Mouse (Mus musculus): Measurements from ENCODE around the gene Relch. TPM values are rescaled to one million over a fixed set of nuclear protein-coding genes. Genes with fewer than 3 reads are reported as not detected.

Relch gene
- 21.7 and 25.8 TPM in 2 replicates for polyA plus RNA-seq (2014; fragmentation: Nextera tagmentation; extraction: Ambion mirVana)

GRCm38 (mm10) chr1:105663171-105663961 lies at the start of gene Relch, which contains the start of gene Pign:
Relch (plus strand) TSS chr1:105663861.
Pign (minus strand) TSS chr1:105663677.
- H3K27ac ChIP-seq (ENCODE audit: low read depth, low read length): peak within 1 kb of the TSS; percentile 18; the same call in 1 of the 2 replicates
- peak within 1 kb of the TSS; percentile 87 for H3K9ac ChIP-seq (ENCODE audit: low read depth, low read length)
- peaks cover 3% of the 10 kb centered on the region; the same call in 1 of the 2 replicates for H3K4me1 ChIP-seq (ENCODE audit: control insufficient read depth, insufficient read depth, low read length)
- peak within 1 kb of the TSS; percentile 99 for H3K4me3 ChIP-seq (ENCODE audit: low read length)
- H3K27me3 ChIP-seq (ENCODE audit: control insufficient read depth, insufficient read depth, low read length): no peaks in the 10 kb centered on the region
- H3K9me3 ChIP-seq (ENCODE audit: control insufficient read depth, low read length): no peaks in the 10 kb centered on the region
- under 1% methylated on average over 41 of the region's 41 CpGs for WGBS
- ATAC-seq (ENCODE audit: low FRiP score, low TSS enrichment): peak; percentile 99
- H3K4me2 ChIP-seq (replicated peaks; ENCODE audit: low read depth, low read length): peak within 1 kb of the TSS; percentile 82
- H3K36me3 ChIP-seq (ENCODE audit: control insufficient read depth, insufficient read depth, low read length): no peaks in the 10 kb centered on the region

DNA sequence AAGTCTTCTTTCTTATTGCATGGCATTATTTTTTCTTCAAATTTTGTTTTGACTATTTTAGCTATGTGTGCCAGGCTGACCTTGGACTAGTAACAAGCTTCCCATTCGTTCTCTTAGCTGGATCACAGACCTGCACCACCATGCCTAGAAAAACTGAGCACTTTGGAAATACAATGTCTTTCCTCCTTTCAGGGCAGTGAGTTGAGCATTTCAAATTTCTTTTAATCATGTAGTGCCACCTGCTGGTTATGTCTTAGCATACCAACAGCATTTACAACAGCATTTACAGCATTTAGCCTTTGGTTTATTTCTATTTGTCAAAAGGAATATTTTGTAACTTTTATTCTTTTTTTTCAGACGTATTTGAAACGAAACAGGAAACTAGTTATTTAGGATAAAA lies 33.2 kb upstream of the Relch start:
- H3K4me2 ChIP-seq (replicated peaks; ENCODE audit: low read depth, low read length): no peak overlapping the region
- no peak for ATAC-seq (ENCODE audit: low FRiP score, low TSS enrichment)
- H3K27ac ChIP-seq (ENCODE audit: low read depth, low read length): no peak overlapping the region
- H3K4me3 ChIP-seq (ENCODE audit: low read length): no peak overlapping the region
- H3K27me3 ChIP-seq (ENCODE audit: control insufficient read depth, insufficient read depth, low read length): no peaks in the 10 kb centered on the region
- H3K9me3 ChIP-seq (ENCODE audit: control insufficient read depth, low read length): no peaks in the 10 kb centered on the region
- H3K9ac ChIP-seq (ENCODE audit: low read depth, low read length): no peak overlapping the region
- no peaks in the 10 kb centered on the region for H3K4me1 ChIP-seq (ENCODE audit: control insufficient read depth, insufficient read depth, low read length)
- 47% methylated on average over 3 of the region's 3 CpGs for WGBS
- no peaks in the 10 kb centered on the region for H3K36me3 ChIP-seq (ENCODE audit: control insufficient read depth, insufficient read depth, low read length)

DNA sequence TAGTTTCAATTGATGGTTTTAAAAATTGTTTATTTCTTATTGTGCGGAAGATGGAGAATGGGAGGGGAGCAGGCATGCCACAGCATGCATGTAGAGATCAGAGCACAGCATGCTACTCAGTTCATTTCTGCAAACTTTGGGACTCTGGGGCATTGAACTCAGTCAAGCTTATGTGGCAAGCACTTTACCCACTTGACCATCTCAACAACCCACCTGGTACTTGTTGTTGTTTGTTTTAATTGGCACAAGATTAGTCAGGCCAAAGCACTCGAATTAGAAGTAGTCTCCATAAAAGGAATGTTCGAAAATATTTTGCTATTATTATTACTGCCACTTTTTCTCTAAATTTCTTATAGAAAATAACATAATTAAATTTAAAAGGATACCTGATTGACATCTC lies 19.6 kb upstream of the Relch start:
- Histone ChIP-seq H3K4me1 (ENCODE audit: control insufficient read depth, insufficient read depth, low read length) (no peaks in the 10 kb centered on the region), H3K9me3 (ENCODE audit: control insufficient read depth, low read length) (no peaks in the 10 kb centered on the region), H3K4me2 (replicated peaks; ENCODE audit: low read depth, low read length) (no peak overlapping the region), H3K27me3 (ENCODE audit: control insufficient read depth, insufficient read depth, low read length) (no peaks in the 10 kb centered on the region), H3K9ac (ENCODE audit: low read depth, low read length) (no peak overlapping the region), H3K27ac (ENCODE audit: low read depth, low read length) (no peak overlapping the region), H3K36me3 (ENCODE audit: control insufficient read depth, insufficient read depth, low read length) (peaks cover 12% of the 10 kb centered on the region; the same call in 1 of the 2 replicates), H3K4me3 (ENCODE audit: low read length) (no peak overlapping the region)
- no peak for ATAC-seq (ENCODE audit: low FRiP score, low TSS enrichment)
- 92% methylated on average over 3 of the region's 3 CpGs for WGBS

DNA sequence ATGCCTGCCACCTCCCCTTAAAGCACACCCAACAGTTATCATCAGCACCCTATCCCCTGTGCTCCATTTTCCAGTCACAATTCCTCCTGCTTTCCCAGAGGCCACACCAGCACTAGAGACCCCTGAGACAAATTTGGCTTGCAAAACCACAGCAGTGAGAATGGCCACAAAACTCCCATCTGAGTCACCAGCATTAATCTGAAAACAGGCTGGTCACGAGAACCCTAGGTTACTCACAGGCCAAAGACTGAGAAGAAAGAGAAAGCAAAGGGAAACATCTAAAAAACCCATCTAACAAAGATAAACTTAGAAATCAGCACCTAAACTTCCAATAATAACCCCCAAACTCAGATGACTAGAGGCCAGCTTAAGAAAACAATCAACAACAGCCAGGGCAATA lies 13.0 kb upstream of the Relch start:
- Histone ChIP-seq H3K9me3 (ENCODE audit: control insufficient read depth, low read length) (no peaks in the 10 kb centered on the region), H3K4me3 (ENCODE audit: low read length) (no peak overlapping the region), H3K4me1 (ENCODE audit: control insufficient read depth, insufficient read depth, low read length) (no peaks in the 10 kb centered on the region), H3K36me3 (ENCODE audit: control insufficient read depth, insufficient read depth, low read length) (peaks cover 17% of the 10 kb centered on the region), H3K27me3 (ENCODE audit: control insufficient read depth, insufficient read depth, low read length) (no peaks in the 10 kb centered on the region), H3K27ac (ENCODE audit: low read depth, low read length) (no peak overlapping the region), H3K4me2 (replicated peaks; ENCODE audit: low read depth, low read length) (no peak overlapping the region), H3K9ac (ENCODE audit: low read depth, low read length) (no peak overlapping the region)
- 81% methylated on average over 1 of the region's 1 CpGs for WGBS
- ATAC-seq (ENCODE audit: low FRiP score, low TSS enrichment): no peak

GRCm38 (mm10) chr1:105653981-105654380 lies 9.7 kb upstream of the Relch start:
- H3K4me3 ChIP-seq (ENCODE audit: low read length): no peak overlapping the region
- peaks cover 30% of the 10 kb centered on the region for H3K36me3 ChIP-seq (ENCODE audit: control insufficient read depth, insufficient read depth, low read length)
- no peak overlapping the region for H3K9ac ChIP-seq (ENCODE audit: low read depth, low read length)
- WGBS: 98% methylated on average over 1 of the region's 1 CpGs
- no peaks in the 10 kb centered on the region for H3K9me3 ChIP-seq (ENCODE audit: control insufficient read depth, low read length)
- ATAC-seq (ENCODE audit: low FRiP score, low TSS enrichment): no peak
- no peak overlapping the region for H3K4me2 ChIP-seq (replicated peaks; ENCODE audit: low read depth, low read length)
- H3K4me1 ChIP-seq (ENCODE audit: control insufficient read depth, insufficient read depth, low read length): no peaks in the 10 kb centered on the region
- H3K27me3 ChIP-seq (ENCODE audit: control insufficient read depth, insufficient read depth, low read length): no peaks in the 10 kb centered on the region
- H3K27ac ChIP-seq (ENCODE audit: low read depth, low read length): no peak overlapping the region

DNA sequence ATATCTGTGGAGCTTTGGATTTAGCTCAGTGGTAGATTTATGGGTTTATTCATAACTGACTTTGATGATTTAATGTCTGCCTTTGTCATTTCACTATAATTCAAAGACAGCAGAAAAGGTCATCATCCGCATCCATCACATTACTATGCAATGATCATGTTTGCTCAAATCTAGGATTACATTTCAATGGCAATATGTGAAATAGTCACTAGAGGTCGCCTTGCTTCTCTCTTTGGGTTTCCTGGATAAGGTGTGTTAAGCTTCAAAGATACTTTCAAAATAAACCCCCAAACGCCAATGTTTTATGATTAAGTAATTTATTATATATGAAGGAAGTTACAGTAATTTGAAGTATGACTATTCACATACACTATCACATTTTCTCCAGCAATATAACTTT lies 3.6 kb upstream of the Relch start:
- Histone ChIP-seq H3K4me2 (replicated peaks; ENCODE audit: low read depth, low read length) (no peak overlapping the region), H3K4me3 (ENCODE audit: low read length) (no peak overlapping the region), H3K4me1 (ENCODE audit: control insufficient read depth, insufficient read depth, low read length) (peaks cover 3% of the 10 kb centered on the region; the same call in 1 of the 2 replicates), H3K27me3 (ENCODE audit: control insufficient read depth, insufficient read depth, low read length) (no peaks in the 10 kb centered on the region), H3K9me3 (ENCODE audit: control insufficient read depth, low read length) (no peaks in the 10 kb centered on the region), H3K27ac (ENCODE audit: low read depth, low read length) (no peak overlapping the region), H3K36me3 (ENCODE audit: control insufficient read depth, insufficient read depth, low read length) (peaks cover 19% of the 10 kb centered on the region), H3K9ac (ENCODE audit: low read depth, low read length) (no peak overlapping the region)
- 17% methylated on average over 3 of the region's 3 CpGs for WGBS
- ATAC-seq (ENCODE audit: low FRiP score, low TSS enrichment): no peak

GRCm38 (mm10) chr1:105662820-105663170 lies 866 bp upstream of the Relch start:
- no peaks in the 10 kb centered on the region for H3K27me3 ChIP-seq (ENCODE audit: control insufficient read depth, insufficient read depth, low read length)
- H3K4me2 ChIP-seq (replicated peaks; ENCODE audit: low read depth, low read length): peak overlapping the region; percentile 45
- H3K9ac ChIP-seq (ENCODE audit: low read depth, low read length): peak overlapping the region; percentile 63
- no peak for ATAC-seq (ENCODE audit: low FRiP score, low TSS enrichment)
- no peaks in the 10 kb centered on the region for H3K9me3 ChIP-seq (ENCODE audit: control insufficient read depth, low read length)
- no peaks in the 10 kb centered on the region for H3K36me3 ChIP-seq (ENCODE audit: control insufficient read depth, insufficient read depth, low read length)
- WGBS: 12% methylated on average over 6 of the region's 6 CpGs
- peak overlapping the region; percentile 99 for H3K4me3 ChIP-seq (ENCODE audit: low read length)
- H3K4me1 ChIP-seq (ENCODE audit: control insufficient read depth, insufficient read depth, low read length): peaks cover 3% of the 10 kb centered on the region; the same call in 1 of the 2 replicates
- no peak overlapping the region; the same call in 1 of the 2 replicates for H3K27ac ChIP-seq (ENCODE audit: low read depth, low read length)

GRCm38 (mm10) chr1:105663962-105664812 lies 526 bp downstream of the Relch start:
- Histone ChIP-seq H3K9ac (ENCODE audit: low read depth, low read length) (peak overlapping the region; percentile 87), H3K4me2 (replicated peaks; ENCODE audit: low read depth, low read length) (peak overlapping the region; percentile 82), H3K27ac (ENCODE audit: low read depth, low read length) (no peak overlapping the region), H3K36me3 (ENCODE audit: control insufficient read depth, insufficient read depth, low read length) (no peaks in the 10 kb centered on the region), H3K4me1 (ENCODE audit: control insufficient read depth, insufficient read depth, low read length) (peaks cover 3% of the 10 kb centered on the region; the same call in 1 of the 2 replicates), H3K4me3 (ENCODE audit: low read length) (peak overlapping the region; percentile 99), H3K9me3 (ENCODE audit: control insufficient read depth, low read length) (no peaks in the 10 kb centered on the region), H3K27me3 (ENCODE audit: control insufficient read depth, insufficient read depth, low read length) (no peaks in the 10 kb centered on the region)
- ATAC-seq (ENCODE audit: low FRiP score, low TSS enrichment): peak; percentile 50
- WGBS: 0% methylated on average over 68 of the region's 68 CpGs

- Histone ChIP-seq H3K27ac (ENCODE audit: low read depth, low read length) (no peak overlapping the region), H3K4me1 (ENCODE audit: control insufficient read depth, insufficient read depth, low read length) (peaks cover 2% of the 10 kb centered on the region; the same call in 1 of the 2 replicates), H3K36me3 (ENCODE audit: control insufficient read depth, insufficient read depth, low read length) (no peaks in the 10 kb centered on the region), H3K9ac (ENCODE audit: low read depth, low read length) (no peak overlapping the region), H3K27me3 (ENCODE audit: control insufficient read depth, insufficient read depth, low read length) (no peaks in the 10 kb centered on the region), H3K9me3 (ENCODE audit: control insufficient read depth, low read length) (no peaks in the 10 kb centered on the region), H3K4me3 (ENCODE audit: low read length) (no peak overlapping the region), H3K4me2 (replicated peaks; ENCODE audit: low read depth, low read length) (no peak overlapping the region)
- ATAC-seq (ENCODE audit: low FRiP score, low TSS enrichment): no peak
These were observed 6.0 kb downstream of the Relch start for GRCm38 (mm10) chr1:105669700-105670099.

Measured in kidney, embryonic 14.5 days (tissue).